Mouse (Mus musculus) bone marrow, adult 2 months (tissue): ENCODE measurements around the gene Drd1.

ENCODE experiments used
- CTCF ChIP-seq: fragments of 200-500 bp; IDR thresholded peaks from 2 replicates; pipeline ENCODE4 v1.5.1; 2011; ENCODE audit warnings: low read length, control low read depth; ENCODE audit not compliant: control insufficient read depth, insufficient read depth
- POLR2A ChIP-seq: fragments of 200-500 bp; IDR thresholded peaks from 2 replicates; pipeline ENCODE4 v1.6.1; 2011; ENCODE audit warnings: low read depth, mild to moderate bottlenecking, control low read depth, low read length, borderline replicate concordance; ENCODE audit not compliant: control insufficient read depth

DNA sequence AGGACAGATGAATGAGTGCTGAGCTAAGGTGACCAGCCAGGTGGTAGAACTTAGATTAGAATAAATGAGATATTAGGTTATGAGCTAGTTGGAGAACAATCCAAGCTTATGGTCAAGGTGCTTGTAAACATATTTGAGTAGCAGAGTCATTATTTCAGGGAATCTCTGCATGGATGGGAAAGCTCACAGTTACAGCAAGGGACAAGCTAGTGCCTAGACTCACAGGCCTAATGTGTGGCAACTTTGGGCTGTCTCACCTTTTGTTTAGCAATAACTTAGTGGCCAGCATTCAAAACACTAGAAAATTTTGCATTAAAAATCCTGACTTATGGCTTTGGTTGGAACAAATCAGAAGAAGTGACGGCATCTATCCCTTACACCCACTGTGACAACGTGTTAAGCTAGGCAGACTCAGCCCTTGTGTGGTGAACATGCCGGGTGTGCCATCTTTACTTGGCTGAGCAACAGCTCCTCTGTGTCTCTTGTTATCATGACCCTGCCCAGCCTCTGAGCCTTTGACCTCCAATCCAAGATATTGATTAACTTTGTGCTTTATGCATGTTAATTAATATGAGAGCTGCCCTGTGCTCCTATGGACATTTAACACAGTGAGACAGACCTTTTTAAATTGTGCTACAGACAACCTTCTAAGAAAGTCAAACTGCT, 10.7 kb upstream of the Drd1 start:
- TF ChIP-seq CTCF, result no peak
- no peak for TF ChIP-seq POLR2A
